Mouse (Mus musculus) limb, embryonic 14.5 days (tissue): Measurements from ENCODE around the gene Spsb2. TPM values are rescaled to one million over a fixed set of nuclear protein-coding genes. Genes with fewer than 3 reads are reported as not detected.
"Not testable (repeated sequence)": the region's sequence is repeated elsewhere in the genome, so short reads cannot be mapped to it uniquely, and the experiment has no call there.

Experiments
- ATAC-seq: fragments of 200-750 bp; cut with Nextera tagmentation; 2 replicates; pipeline ENCODE4 v1.8.0; 2017; ENCODE audit warnings: low read depth, moderate number of reproducible peaks, moderate TSS enrichment; ENCODE audit not compliant: low FRiP score
- DNase-seq: peaks from one replicate; pipeline ENCODE4 v3.0.0-alpha.2; 2015; ENCODE audit warnings: low spot score
- H3K27ac ChIP-seq: fragments of 300-500 bp; sonication (generic); replicated peaks from 2 replicates; pipeline ENCODE4 v1.5.1; 2014; ENCODE audit warnings: low read depth, mild to moderate bottlenecking, low read length, moderate library complexity, mixed read lengths
- H3K27me3 ChIP-seq: fragments of 300-500 bp; sonication (generic); 2 replicates; pipeline ENCODE4 v1.6.1; 2014; ENCODE audit warnings: low read length, mixed read lengths; ENCODE audit not compliant: control insufficient read depth, insufficient read depth
- H3K36me3 ChIP-seq: fragments of 300-500 bp; sonication (generic); 2 replicates; pipeline ENCODE4 v1.6.1; 2014; ENCODE audit warnings: mild to moderate bottlenecking, low read length, moderate library complexity, mixed read lengths; ENCODE audit not compliant: control insufficient read depth, insufficient read depth
- H3K4me1 ChIP-seq: fragments of 300-500 bp; sonication (generic); 2 replicates; pipeline ENCODE4 v1.6.1; 2014; ENCODE audit warnings: antibody characterized with exemption, low read length, mixed read lengths; ENCODE audit not compliant: control insufficient read depth, insufficient read depth
- H3K4me2 ChIP-seq: fragments of 300-500 bp; sonication (generic); replicated peaks from 2 replicates; pipeline ENCODE4 v1.6.1; 2014; ENCODE audit warnings: low read depth, mild to moderate bottlenecking, low read length, moderate library complexity; ENCODE audit not compliant: severe bottlenecking
- H3K4me3 ChIP-seq: fragments of 300-500 bp; sonication (generic); replicated peaks from 2 replicates; pipeline ENCODE4 v1.5.1; 2014; ENCODE audit warnings: low read length
- H3K9ac ChIP-seq: fragments of 300-500 bp; sonication (generic); 2 replicates; pipeline ENCODE4 v1.6.1; 2014; ENCODE audit warnings: mild to moderate bottlenecking, low read depth, low read length, moderate library complexity; ENCODE audit not compliant: severe bottlenecking
- H3K9me3 ChIP-seq: fragments of 300-500 bp; sonication (generic); 2 replicates; pipeline ENCODE4 v1.6.1; 2016; ENCODE audit warnings: low read length; ENCODE audit not compliant: control insufficient read depth
- POLR2A ChIP-seq: fragments of 200-500 bp; IDR thresholded peaks from 2 replicates; pipeline ENCODE4 v1.8.0; 2012; ENCODE audit warnings: inconsistent platforms, mild to moderate bottlenecking, moderate library complexity, borderline replicate concordance; ENCODE audit not compliant: insufficient read depth, insufficient read length; ENCODE audit errors: extremely low read depth
- WGBS: fragments of 180-500 bp; shearing (Covaris S2); extraction: QIAGEN DNeasy Blood & Tissue Kit; methylation state at CpG from one replicate; pipeline ENCODE4 v1.1.7; 2014; 5-methylcytosine and 5-hydroxymethylcytosine counted together
- polyA plus RNA-seq, 2 experiments: library from polyadenylated mRNA; depleted of rRNA in 1 of 2; stranded (reverse) in 1 of 2; unstranded in 1 of 2; fragments of >200 nt; fragmentation: Nextera tagmentation in 1 of 2; extraction: Ambion mirVana in 1 of 2; gene quantifications; 2 replicates each; pipeline versions ENCODE4 v1.2.1 to v1.2.3; 2012 to 2014

Gene Spsb2
- polyA plus RNA-seq, 2 experiments, result 10.8 to 11.1 TPM

DNA sequence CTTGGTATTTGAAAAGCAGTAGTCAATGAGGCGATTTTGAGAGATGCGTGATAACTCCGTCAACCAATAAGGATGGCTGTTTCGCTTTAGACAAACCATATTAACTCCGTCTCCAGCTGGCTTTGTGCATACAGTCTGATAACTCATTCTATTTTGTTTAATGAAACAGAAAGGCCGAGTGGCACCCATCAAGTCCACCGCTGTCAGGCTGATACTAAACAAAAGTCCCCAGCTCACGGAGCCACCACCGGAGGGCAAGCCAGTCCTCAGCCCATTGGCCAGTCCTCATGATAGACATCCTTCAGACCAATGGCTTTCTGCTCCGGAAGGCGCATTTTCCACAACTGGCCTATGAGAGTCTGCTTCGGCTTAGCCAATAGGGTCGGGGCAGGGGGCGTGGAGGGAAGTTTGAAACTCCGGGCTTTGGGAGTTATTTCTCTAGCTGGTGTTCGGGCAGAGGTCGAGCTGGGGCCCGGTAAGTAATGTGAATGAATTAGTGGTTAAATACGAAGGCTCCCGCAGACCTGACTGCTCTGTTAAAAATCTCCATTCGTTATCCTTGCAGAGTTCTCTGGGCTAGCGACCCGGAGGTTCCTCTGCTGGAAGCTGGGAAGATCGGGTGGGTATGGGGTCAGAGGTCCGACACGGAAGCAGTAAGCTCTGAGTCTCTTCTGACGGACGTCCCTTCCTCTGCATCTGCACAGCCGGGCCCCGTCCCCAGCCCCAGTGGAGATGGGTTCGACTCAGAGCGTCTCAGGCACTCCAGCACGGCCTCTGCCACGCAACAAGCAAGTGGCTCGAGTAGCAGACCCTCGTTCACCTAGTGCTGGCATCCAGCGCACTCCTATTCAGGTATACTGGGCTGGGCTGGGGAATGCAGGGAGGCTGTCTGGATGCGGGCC is 21.6 kb downstream of the Spsb2 start:
- peak overlapping the region; percentile 73 for H3K27ac ChIP-seq
- under 1% methylated on average over 38 of the region's 38 CpGs for WGBS
- peaks cover 9% of the 10 kb centered on the region; the same call in 1 of the 2 replicates for H3K4me1 ChIP-seq
- no peaks in the 10 kb centered on the region for H3K9me3 ChIP-seq
- H3K4me2 ChIP-seq, result peak overlapping the region; percentile 90
- ATAC-seq (peak; percentile 83), DNase-seq (peak; percentile 98)
- H3K4me3 ChIP-seq, result peak overlapping the region; percentile 54
- H3K9ac ChIP-seq, result peak overlapping the region; percentile 65
- H3K27me3 ChIP-seq, result no peaks in the 10 kb centered on the region
- peaks cover 45% of the 10 kb centered on the region for H3K36me3 ChIP-seq
- no peak for TF ChIP-seq POLR2A

DNA sequence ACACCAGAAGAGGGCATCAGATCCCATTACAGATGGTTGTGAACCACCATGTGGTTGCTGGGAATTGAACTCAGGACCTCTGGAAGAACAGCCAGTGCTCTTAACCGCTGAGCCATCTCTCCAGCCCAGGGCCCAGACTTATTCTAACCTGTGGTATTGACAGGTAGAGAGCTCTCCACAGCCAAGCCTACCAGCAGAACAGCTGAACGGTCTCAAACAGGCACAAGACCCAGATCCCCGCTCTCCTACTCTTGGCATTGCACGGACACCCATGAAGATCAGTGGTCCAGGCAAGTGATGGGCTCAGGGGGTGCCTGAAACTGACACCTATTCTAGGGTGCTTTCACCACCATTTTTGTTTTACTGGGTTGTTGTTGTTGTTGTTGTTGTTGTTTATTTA is 22.7 kb downstream of the Spsb2 start:
- WGBS, result 92% methylated on average over 4 of the region's 4 CpGs
- H3K4me2 ChIP-seq, result peak overlapping the region; percentile 90; the same call in 1 of the 2 replicates
- not testable (repeated sequence) for H3K4me3 ChIP-seq, H3K27ac ChIP-seq, H3K4me1 ChIP-seq, H3K9me3 ChIP-seq, DNase-seq, H3K27me3 ChIP-seq, H3K9ac ChIP-seq, ATAC-seq
- H3K36me3 ChIP-seq, result peaks cover 33% of the 10 kb centered on the region

DNA sequence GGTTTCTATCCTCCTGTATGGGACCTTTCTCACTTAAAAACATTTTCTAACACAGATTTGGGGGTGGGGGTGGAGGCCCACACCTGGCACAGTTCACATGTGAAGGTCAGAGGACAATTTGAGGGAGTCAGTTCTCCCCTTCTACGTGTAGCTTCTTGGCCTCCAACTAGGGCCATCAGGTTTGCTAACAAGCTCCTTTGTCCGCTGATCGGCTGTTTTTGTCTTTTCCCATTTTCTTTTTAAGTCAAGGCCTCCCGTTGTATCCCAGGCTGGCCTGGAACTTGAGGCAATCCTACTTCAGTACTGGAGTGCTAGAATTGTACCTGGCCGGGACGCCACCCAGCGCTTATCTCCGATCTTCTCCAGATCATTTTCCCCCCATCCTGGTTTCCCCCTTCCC is 23.2 kb downstream of the Spsb2 start:
- ATAC-seq, result no peak
- Histone ChIP-seq H3K9me3 (no peaks in the 10 kb centered on the region), H3K4me1 (peaks cover 9% of the 10 kb centered on the region; the same call in 1 of the 2 replicates), H3K36me3 (peaks cover 31% of the 10 kb centered on the region), H3K9ac (0 out of 2 replicates have a peak overlapping the region, but pooled peaks have one; percentile 25), H3K27me3 (no peaks in the 10 kb centered on the region), H3K4me2 (0 out of 2 replicates have a peak overlapping the region, but pooled peaks have one; percentile 90), H3K27ac (no peak overlapping the region), H3K4me3 (no peak overlapping the region)
- 89% methylated on average over 8 of the region's 8 CpGs for WGBS
- TF ChIP-seq POLR2A, result no peak
- no peak for DNase-seq

GRCm38 (mm10) chr6:124834512-124835081 is 26.1 kb downstream of the Spsb2 start:
- no peak for TF ChIP-seq POLR2A
- ATAC-seq, result no peak
- 84% methylated on average over 6 of the region's 6 CpGs for WGBS
- H3K36me3 ChIP-seq, result peaks cover 31% of the 10 kb centered on the region
- H3K4me1 ChIP-seq, result peaks cover 6% of the 10 kb centered on the region; the same call in 1 of the 2 replicates
- H3K9ac ChIP-seq, result no peak overlapping the region
- H3K27me3 ChIP-seq, result no peaks in the 10 kb centered on the region
- no peaks in the 10 kb centered on the region for H3K9me3 ChIP-seq
- no peak for DNase-seq
- H3K4me2 ChIP-seq, result no peak overlapping the region
- H3K27ac ChIP-seq, result no peak overlapping the region
- H3K4me3 ChIP-seq, result no peak overlapping the region

GRCm38 (mm10) chr6:124835531-124835930 is 27.1 kb downstream of the Spsb2 start:
- H3K9me3 ChIP-seq, result no peaks in the 10 kb centered on the region
- DNase-seq (no peak), ATAC-seq (no peak)
- no peak for TF ChIP-seq POLR2A
- WGBS, result 32% methylated on average over 10 of the region's 10 CpGs
- no peak overlapping the region for H3K4me3 ChIP-seq
- no peak overlapping the region for H3K9ac ChIP-seq
- H3K27me3 ChIP-seq, result no peaks in the 10 kb centered on the region
- no peak overlapping the region for H3K4me2 ChIP-seq
- peaks cover 10% of the 10 kb centered on the region for H3K4me1 ChIP-seq
- no peak overlapping the region for H3K27ac ChIP-seq
- peaks cover 31% of the 10 kb centered on the region for H3K36me3 ChIP-seq
